Mouse (Mus musculus): Measurements from ENCODE around the gene Mlycd.

- no peak for TF ChIP-seq CTCF (IDR thresholded peaks at IDR 0.05; ENCODE audit: borderline replicate concordance, control insufficient read depth, extremely low read depth, insufficient read depth, low read length, poor library complexity)
- no peak for TF ChIP-seq POLR2A (IDR thresholded peaks at IDR 0.05; ENCODE audit: control insufficient read depth, extremely low read depth, insufficient read depth, low read length, poor library complexity)
Measured at GRCm38 (mm10) chr8:119434569-119434968, 39.9 kb downstream of the Mlycd start.

Data from thymus, adult 2 months (tissue).